ENCODE assay signal across 13 mouse cellular contexts in genomic region chr4:47820562-47820961, GRCm38 (mm10).
"Had no signal": no experiment of that assay in that cellular context is flagged by ENCODE, and none has a peak within 500 bp of the region (broad histone marks: within the 10 kb centered on the region; RNA-seq: fewer than 3 reads in every experiment).

No protein-coding gene starts in this region.

- H3K27ac ChIP-seq: limb, embryonic 10.5 days; liver, embryonic 12.5 days; midbrain, embryonic 15.5 days; neural tube, embryonic 12.5 days; stomach, embryonic 15.5 days had no signal

- H3K4me1 ChIP-seq: limb, embryonic 10.5 days; liver, embryonic 12.5 days; midbrain, embryonic 15.5 days; neural tube, embryonic 12.5 days; stomach, embryonic 15.5 days had no signal

- H3K27me3 ChIP-seq: liver, embryonic 12.5 days; midbrain, embryonic 15.5 days; neural tube, embryonic 12.5 days; stomach, embryonic 15.5 days had no signal

- DNase-seq: kidney, adult 8-10 months; kidney, postnatal 25 days; lung, embryonic 14.5 days; lung, postnatal 10 days; lung, postnatal 4 days; thymus, postnatal 36 days had no signal

- H3K9ac ChIP-seq: liver, embryonic 12.5 days; lung, embryonic 14.5 days; midbrain, embryonic 15.5 days; neural tube, embryonic 12.5 days; stomach, embryonic 15.5 days had no signal

- H3K4me2 ChIP-seq: liver, embryonic 12.5 days; lung, embryonic 14.5 days; midbrain, embryonic 11.5 days; midbrain, embryonic 15.5 days; neural tube, embryonic 12.5 days; stomach, embryonic 15.5 days had no signal

- H3K9me3 ChIP-seq: limb, embryonic 10.5 days; liver, embryonic 12.5 days; midbrain, embryonic 15.5 days; neural tube, embryonic 12.5 days; stomach, embryonic 15.5 days had no signal

- ATAC-seq: intestine, postnatal 0 days; liver, embryonic 12.5 days; midbrain, embryonic 15.5 days had no signal

- H3K36me3 ChIP-seq: limb, embryonic 10.5 days; liver, embryonic 12.5 days; midbrain, embryonic 15.5 days; neural tube, embryonic 12.5 days; stomach, embryonic 15.5 days had no signal

- H3K4me3 ChIP-seq: limb, embryonic 10.5 days; liver, embryonic 12.5 days; midbrain, embryonic 15.5 days; neural tube, embryonic 12.5 days; stomach, embryonic 15.5 days had no signal
